Mouse (Mus musculus) limb, embryonic 13.5 days (tissue): ENCODE measurements at regions not wholly inside any gene's neighbourhood (a gene's known extent, or its start where the extent isn't known, plus 50 kb on each side); places are given as distances from the start of the nearest gene placed in this dataset.

ENCODE experiments used
- ATAC-seq: fragments of 200-750 bp; cut with Nextera tagmentation; 2 replicates; pipeline ENCODE4 v1.8.0; 2017; ENCODE audit warnings: low read depth, moderate number of reproducible peaks, moderate TSS enrichment; ENCODE audit not compliant: low FRiP score
- H3K27ac ChIP-seq: fragments of 300-500 bp; sonication (generic); 2 replicates; pipeline ENCODE4 v1.5.1; 2015; ENCODE audit warnings: inconsistent platforms, mild to moderate bottlenecking, moderate library complexity
- H3K27me3 ChIP-seq: fragments of 300-500 bp; sonication (generic); 2 replicates; pipeline ENCODE4 v1.6.1; 2015; ENCODE audit warnings: mild to moderate bottlenecking, inconsistent platforms
- H3K36me3 ChIP-seq: fragments of 300-500 bp; sonication (generic); 2 replicates; pipeline ENCODE4 v1.6.1; 2015; ENCODE audit warnings: inconsistent platforms, mild to moderate bottlenecking, moderate library complexity
- H3K4me1 ChIP-seq: fragments of 300-500 bp; sonication (generic); 2 replicates; pipeline ENCODE4 v1.6.1; 2015; ENCODE audit warnings: inconsistent platforms
- H3K4me2 ChIP-seq: fragments of 300-500 bp; sonication (generic); replicated peaks from 2 replicates; pipeline ENCODE4 v1.6.1; 2015; ENCODE audit warnings: inconsistent platforms, mild to moderate bottlenecking, moderate library complexity
- H3K4me3 ChIP-seq: fragments of 300-500 bp; sonication (generic); 2 replicates; pipeline ENCODE4 v1.5.1; 2015; ENCODE audit warnings: moderate library complexity, mild to moderate bottlenecking, inconsistent platforms
- H3K9ac ChIP-seq: fragments of 300-500 bp; sonication (generic); 2 replicates; pipeline ENCODE4 v1.6.1; 2015; ENCODE audit warnings: mild to moderate bottlenecking, inconsistent platforms
- H3K9me3 ChIP-seq: fragments of 300-500 bp; sonication (generic); 2 replicates; pipeline ENCODE4 v1.6.1; 2016; ENCODE audit warnings: inconsistent platforms
- WGBS: fragments of 180-500 bp; shearing (Covaris S2); methylation state at CpG from one replicate; pipeline ENCODE4 v1.1.7; 2015; 5-methylcytosine and 5-hydroxymethylcytosine counted together

DNA sequence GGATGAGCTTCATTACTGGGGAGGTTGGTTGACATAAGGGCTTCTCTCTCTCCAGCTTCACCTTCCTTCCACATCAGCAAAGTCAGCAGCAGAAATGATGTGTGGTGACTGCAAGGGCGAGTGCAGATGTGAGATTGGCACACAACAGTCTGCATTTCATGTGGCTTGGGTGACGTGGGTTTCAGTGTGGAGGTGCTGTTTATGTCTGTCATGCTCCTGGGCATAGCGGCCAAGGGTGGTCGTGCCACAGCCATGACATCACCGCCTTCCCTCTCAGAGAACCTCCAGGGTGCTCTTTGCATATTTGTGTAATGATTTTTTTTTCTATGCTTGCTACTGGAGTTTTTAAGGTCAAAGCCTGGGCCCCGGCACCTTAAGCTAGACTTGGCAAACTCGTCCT lies 64.0 kb downstream of the Pthlh start:
- H3K9me3 ChIP-seq, result no peaks in the 10 kb centered on the region
- H3K9ac ChIP-seq, result no peak overlapping the region
- 73% methylated on average over 7 of the region's 7 CpGs for WGBS
- no peaks in the 10 kb centered on the region for H3K36me3 ChIP-seq
- H3K4me2 ChIP-seq, result no peak overlapping the region
- no peak overlapping the region for H3K4me3 ChIP-seq
- H3K4me1 ChIP-seq, result no peaks in the 10 kb centered on the region
- no peak for ATAC-seq
- no peaks in the 10 kb centered on the region for H3K27me3 ChIP-seq
- no peak overlapping the region for H3K27ac ChIP-seq

DNA sequence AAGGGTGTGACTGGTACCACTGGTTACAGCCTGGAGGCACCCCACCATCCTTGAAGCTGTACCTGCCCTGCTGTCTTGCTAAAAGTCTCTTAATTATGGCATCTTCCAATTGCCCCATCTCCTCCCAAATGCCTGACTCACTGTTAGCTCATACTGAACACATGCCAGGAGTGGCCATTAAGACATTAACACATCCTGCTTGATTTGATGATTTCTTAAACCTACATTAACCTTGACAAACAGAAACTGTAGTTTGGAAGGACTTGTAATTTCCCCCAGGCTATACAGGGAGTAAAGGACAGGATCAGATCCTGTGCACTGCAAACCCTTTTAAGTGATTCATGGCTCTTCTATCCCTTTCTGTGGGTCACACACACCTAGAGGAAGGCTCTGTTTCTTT lies 64.6 kb downstream of the Pthlh start:
- Histone ChIP-seq H3K27me3 (no peaks in the 10 kb centered on the region), H3K4me2 (no peak overlapping the region), H3K4me1 (no peaks in the 10 kb centered on the region), H3K36me3 (no peaks in the 10 kb centered on the region), H3K27ac (no peak overlapping the region), H3K9ac (no peak overlapping the region), H3K4me3 (no peak overlapping the region), H3K9me3 (no peaks in the 10 kb centered on the region)
- ATAC-seq, result no peak

DNA sequence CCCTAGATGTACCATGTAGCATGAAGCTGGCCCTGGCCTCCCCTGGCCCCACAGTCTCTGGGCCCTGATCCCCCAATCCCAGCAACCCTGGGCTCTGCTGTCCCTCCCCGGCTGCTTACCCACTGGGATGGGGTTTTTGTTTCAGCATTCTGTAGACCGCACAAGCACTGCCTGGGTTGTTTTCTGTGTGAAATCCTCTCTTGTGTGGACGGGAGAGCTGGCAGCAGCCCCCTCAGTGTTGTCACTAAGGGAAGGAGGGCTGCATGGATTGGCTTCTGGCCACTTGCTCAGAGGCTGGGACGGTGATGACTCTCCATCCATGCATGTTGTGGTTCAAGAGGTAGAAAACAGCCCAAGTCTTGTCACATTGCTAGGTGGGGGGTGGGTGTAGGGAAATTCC lies 67.6 kb downstream of the Pthlh start:
- no peak for ATAC-seq
- Histone ChIP-seq H3K4me1 (no peaks in the 10 kb centered on the region), H3K4me3 (no peak overlapping the region), H3K36me3 (no peaks in the 10 kb centered on the region), H3K27me3 (no peaks in the 10 kb centered on the region), H3K9me3 (no peaks in the 10 kb centered on the region), H3K27ac (no peak overlapping the region), H3K9ac (no peak overlapping the region), H3K4me2 (no peak overlapping the region)
- WGBS, result 71% methylated on average over 4 of the region's 4 CpGs

DNA sequence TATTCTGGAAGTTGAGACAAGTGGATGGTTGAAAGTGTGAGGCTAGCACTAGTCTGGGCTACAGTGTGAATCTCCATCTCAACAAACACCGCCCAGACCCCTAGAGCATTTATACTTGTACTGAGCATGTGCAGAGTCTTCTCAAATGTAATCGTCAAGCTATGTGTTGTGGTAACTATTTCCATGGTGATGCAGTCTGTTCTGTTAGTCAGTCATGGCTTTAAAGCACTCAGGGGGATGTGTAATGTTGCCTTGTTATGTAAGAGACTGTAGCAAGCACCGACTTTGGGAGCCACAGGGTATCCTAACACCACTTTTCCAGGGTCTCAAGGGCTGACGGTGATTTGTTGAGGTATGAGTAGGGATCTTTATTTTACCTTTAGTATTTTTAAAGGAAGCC lies 68.7 kb downstream of the Pthlh start:
- no peak overlapping the region for H3K4me2 ChIP-seq
- H3K9me3 ChIP-seq, result no peaks in the 10 kb centered on the region
- no peaks in the 10 kb centered on the region for H3K27me3 ChIP-seq
- no peak overlapping the region for H3K9ac ChIP-seq
- no peak for ATAC-seq
- no peak overlapping the region for H3K4me3 ChIP-seq
- H3K36me3 ChIP-seq, result no peaks in the 10 kb centered on the region
- no peaks in the 10 kb centered on the region for H3K4me1 ChIP-seq
- 76% methylated on average over 4 of the region's 4 CpGs for WGBS
- no peak overlapping the region for H3K27ac ChIP-seq

DNA sequence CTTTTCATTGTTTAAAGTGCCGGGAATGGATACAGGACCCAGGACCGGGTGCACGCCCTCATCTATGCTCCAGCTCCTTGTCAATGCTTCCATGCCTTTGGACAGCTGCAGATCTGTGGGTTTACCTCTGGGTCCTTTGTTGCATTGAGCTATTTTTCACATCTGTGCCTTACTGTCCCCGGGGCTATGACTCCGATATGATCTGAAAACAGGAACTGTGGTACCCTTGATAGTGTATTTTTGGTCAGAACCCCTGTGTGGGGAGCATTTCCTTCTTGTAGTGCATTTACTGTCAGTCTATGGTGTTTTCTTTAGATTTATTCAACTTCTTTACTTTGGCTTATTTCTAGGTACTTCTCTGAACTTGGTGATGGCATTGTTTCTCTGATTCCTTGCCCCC lies 76.3 kb downstream of the Pthlh start:
- Histone ChIP-seq H3K9me3 (no peaks in the 10 kb centered on the region), H3K36me3 (no peaks in the 10 kb centered on the region), H3K4me1 (no peaks in the 10 kb centered on the region), H3K27me3 (no peaks in the 10 kb centered on the region), H3K4me2 (no peak overlapping the region), H3K27ac (no peak overlapping the region), H3K4me3 (no peak overlapping the region), H3K9ac (no peak overlapping the region)
- ATAC-seq, result no peak
- 80% methylated on average over 5 of the region's 5 CpGs for WGBS

DNA sequence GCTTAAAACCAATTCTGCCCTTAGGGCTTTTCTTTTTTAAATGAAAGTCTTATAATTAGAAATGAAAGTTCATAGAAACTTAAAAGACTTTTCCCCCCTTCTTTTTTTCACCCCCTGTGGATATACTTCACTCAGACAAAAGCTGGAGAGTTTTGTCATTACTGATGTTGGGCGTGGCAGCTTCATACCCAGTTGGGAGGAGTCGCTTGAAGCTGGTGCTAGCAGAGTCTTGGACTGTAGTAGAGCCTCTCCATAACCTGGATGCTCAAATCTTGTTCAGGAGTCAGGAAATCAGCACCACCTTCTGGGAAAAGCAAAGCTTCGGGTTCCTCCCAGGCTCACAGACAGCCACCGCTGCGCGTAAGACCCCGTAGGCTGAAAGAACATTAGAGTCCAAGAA lies 85.7 kb downstream of the Pthlh start:
- no peak overlapping the region; the same call in 1 of the 2 replicates for H3K4me2 ChIP-seq

DNA sequence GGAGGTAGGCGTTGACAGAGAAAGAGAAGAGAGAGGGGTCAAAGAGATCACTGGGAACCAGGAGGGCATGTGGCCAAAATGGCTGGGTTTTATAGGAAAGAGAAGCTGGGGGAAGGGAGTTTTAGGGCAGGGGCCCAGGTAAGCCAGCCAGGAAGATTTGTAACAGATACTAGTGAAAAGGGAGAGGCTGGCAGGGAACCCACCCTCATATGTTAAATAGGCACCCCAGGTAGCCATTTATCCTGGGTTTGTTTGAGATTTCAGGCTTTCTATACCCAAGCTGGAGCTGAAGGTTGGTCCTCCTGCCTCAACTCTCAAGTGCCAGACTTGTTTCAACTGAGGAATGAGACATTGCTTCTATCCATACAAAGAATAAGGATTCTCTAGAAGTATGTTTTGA lies 85.0 kb downstream of the Klhl42 start:
- H3K4me1 ChIP-seq, result peaks cover 5% of the 10 kb centered on the region
- H3K4me2 ChIP-seq, result no peak overlapping the region
- H3K9me3 ChIP-seq, result peaks cover 7% of the 10 kb centered on the region; the same call in 1 of the 2 replicates
- no peak overlapping the region for H3K27ac ChIP-seq
- H3K27me3 ChIP-seq, result no peaks in the 10 kb centered on the region
- ATAC-seq, result no peak
- H3K36me3 ChIP-seq, result no peaks in the 10 kb centered on the region
- no peak overlapping the region for H3K9ac ChIP-seq
- H3K4me3 ChIP-seq, result no peak overlapping the region
- WGBS, result 58% methylated on average over 1 of the region's 1 CpGs

More for the DNA sequence above, 85.7 kb downstream of the Pthlh start:
- H3K9me3 ChIP-seq, result peaks cover 3% of the 10 kb centered on the region; the same call in 1 of the 2 replicates
- H3K9ac ChIP-seq, result no peak overlapping the region
- 33% methylated on average over 7 of the region's 7 CpGs for WGBS
- no peaks in the 10 kb centered on the region for H3K36me3 ChIP-seq
- ATAC-seq, result peak; percentile 48; the same call in 1 of the 2 replicates
- H3K27ac ChIP-seq, result no peak overlapping the region
- H3K4me3 ChIP-seq, result no peak overlapping the region
- peaks cover 5% of the 10 kb centered on the region for H3K4me1 ChIP-seq
- no peaks in the 10 kb centered on the region for H3K27me3 ChIP-seq
